Mouse (Mus musculus) CD4-positive, CD25-positive, alpha-beta regulatory T cell (primary cell): ENCODE data around the gene Sfrp2. TPM values are rescaled to one million over a fixed set of nuclear protein-coding genes. Genes with fewer than 3 reads are reported as not detected.

Experiments used
- polyA plus RNA-seq: library from polyadenylated mRNA; unstranded; fragments of 100-300 nt; shearing (Covaris generic); gene quantifications from one replicate; pipeline ENCODE4 v1.2.1, GENCODE M21; 2017

Sfrp2 gene
- polyA plus RNA-seq: 1.1 TPM

GRCm38 (mm10) chr3:83765871-83766725, at the start of gene Sfrp2:
Sfrp2 (plus strand) TSS chr3:83766321.

Other genes with a start within 250 kb of the Sfrp2 start
- gene Tlr2, start 75.4 kb downstream of the Sfrp2 start, polyA plus RNA-seq: 3.8 TPM